Mouse (Mus musculus): ENCODE results near the gene Mecom.

DNA sequence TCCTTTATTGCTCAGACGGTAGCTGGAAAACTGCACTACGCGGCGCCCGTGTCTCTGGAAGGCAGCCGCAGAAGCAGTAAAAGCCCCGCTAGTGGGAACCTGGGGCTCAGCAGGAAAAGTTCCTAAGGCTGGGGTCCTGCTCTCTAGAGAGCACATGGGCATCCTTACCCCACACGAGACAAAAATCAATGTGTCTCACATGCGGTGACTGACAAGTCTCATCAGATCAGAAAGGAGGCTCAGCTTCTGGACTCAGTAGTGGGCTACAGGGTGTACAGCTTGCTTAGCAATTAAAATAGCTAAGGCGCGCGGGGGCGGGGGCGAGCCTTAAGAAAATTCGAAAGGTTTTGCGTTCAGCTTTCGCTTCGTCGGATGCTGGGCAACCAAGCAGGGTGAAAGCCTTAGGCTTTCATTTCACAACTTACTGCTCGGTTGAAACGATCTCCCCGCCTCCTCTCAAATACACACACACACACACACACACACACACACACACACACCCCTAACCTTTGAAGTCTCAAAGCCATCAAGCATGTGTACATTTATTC lies 40.7 kb downstream of the Mecom start:
- TF ChIP-seq CTCF (IDR thresholded peaks at IDR 0.05; ENCODE audit: borderline replicate concordance, extremely low read depth, insufficient read depth, insufficient read length) (no peak), POLR2A (IDR thresholded peaks at IDR 0.05; ENCODE audit: borderline replicate concordance, extremely low read depth, insufficient read depth, insufficient read length, poor library complexity, severe bottlenecking) (no peak)

Measured in brain, embryonic 14.5 days (tissue).